Mouse (Mus musculus) hindbrain, embryonic 11.5 days (tissue): ENCODE results near the gene Fam78b. TPM values are rescaled to one million over a fixed set of nuclear protein-coding genes. Genes with fewer than 3 reads are reported as not detected.

Experiments
- ATAC-seq: fragments of 200-750 bp; cut with Nextera tagmentation; 2 replicates; pipeline ENCODE4 v1.8.0; 2017; ENCODE audit warnings: mild to moderate bottlenecking, moderate TSS enrichment, moderate library complexity; ENCODE audit not compliant: low FRiP score
- DNase-seq: peaks from one replicate; pipeline ENCODE4 v3.0.0-alpha.2; 2015; ENCODE audit warnings: low spot score
- H3K27ac ChIP-seq: fragments of 300-500 bp; sonication (generic); 2 replicates; pipeline ENCODE4 v1.5.1; 2014; ENCODE audit warnings: mild to moderate bottlenecking, low read depth, low read length
- H3K27me3 ChIP-seq: fragments of 300-500 bp; sonication (generic); 2 replicates; pipeline ENCODE4 v1.6.1; 2014; ENCODE audit warnings: mild to moderate bottlenecking, low read length, moderate library complexity, mixed read lengths; ENCODE audit not compliant: control insufficient read depth, insufficient read depth
- H3K36me3 ChIP-seq: fragments of 300-500 bp; sonication (generic); 2 replicates; pipeline ENCODE4 v1.6.1; 2014; ENCODE audit warnings: mild to moderate bottlenecking, low read length, moderate library complexity, mixed read lengths; ENCODE audit not compliant: control insufficient read depth, insufficient read depth
- H3K4me1 ChIP-seq: fragments of 300-500 bp; sonication (generic); replicated peaks from 2 replicates; pipeline ENCODE4 v1.6.1; 2014; ENCODE audit warnings: low read length, mixed read lengths; ENCODE audit not compliant: control insufficient read depth, insufficient read depth
- H3K4me2 ChIP-seq: fragments of 300-500 bp; sonication (generic); replicated peaks from 2 replicates; pipeline ENCODE4 v1.6.1; 2014; ENCODE audit warnings: mild to moderate bottlenecking, low read depth, low read length
- H3K4me3 ChIP-seq: fragments of 300-500 bp; sonication (generic); 2 replicates; pipeline ENCODE4 v1.5.1; 2014; ENCODE audit warnings: low read depth, low read length
- H3K9ac ChIP-seq: fragments of 300-500 bp; sonication (generic); 2 replicates; pipeline ENCODE4 v1.6.1; 2014; ENCODE audit warnings: low read depth, low read length
- H3K9me3 ChIP-seq: fragments of 300-500 bp; sonication (generic); 2 replicates; pipeline ENCODE4 v1.6.1; 2016; ENCODE audit warnings: low read length; ENCODE audit not compliant: control insufficient read depth
- WGBS: fragments of 180-500 bp; shearing (Covaris S2); extraction: QIAGEN DNeasy Blood & Tissue Kit; methylation state at CpG from one replicate; pipeline ENCODE4 v1.1.7; 2014; 5-methylcytosine and 5-hydroxymethylcytosine counted together
- polyA plus RNA-seq: library from polyadenylated mRNA; unstranded; fragments of >200 nt; fragmentation: Nextera tagmentation; extraction: Ambion mirVana; gene quantifications from 2 replicates; pipeline ENCODE4 v1.2.1, GENCODE M21; 2014

Fam78b gene
- polyA plus RNA-seq, 1 experiment from 2014 or later, result 9.3 TPM

DNA sequence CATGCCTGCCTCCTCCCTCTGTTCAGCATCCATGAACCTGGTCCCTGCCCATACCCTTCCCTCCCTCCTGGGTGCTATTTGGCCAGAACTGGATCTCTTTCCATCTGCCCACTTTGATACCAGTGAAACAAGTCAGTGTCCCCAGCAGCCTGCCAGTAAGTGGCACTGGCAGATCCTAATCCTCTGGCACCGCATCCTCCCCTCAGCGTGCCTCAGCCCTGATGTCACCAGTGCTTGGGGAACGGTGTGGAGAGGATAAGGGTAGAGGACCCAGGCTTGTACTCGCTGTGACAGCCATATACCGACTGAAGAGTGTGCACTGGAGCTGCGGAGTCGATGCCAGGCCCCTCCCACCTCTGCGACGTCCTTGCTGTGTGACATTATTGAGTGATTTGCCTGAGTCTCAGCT is 65.7 kb downstream of the Fam78b start:
- ATAC-seq (peak; percentile 46), DNase-seq (no peak)
- no peak overlapping the region for H3K4me2 ChIP-seq
- WGBS, result 69% methylated on average over 9 of the region's 9 CpGs
- no peaks in the 10 kb centered on the region for H3K9me3 ChIP-seq
- no peak overlapping the region for H3K9ac ChIP-seq
- no peaks in the 10 kb centered on the region for H3K4me1 ChIP-seq
- no peak overlapping the region for H3K27ac ChIP-seq
- no peak overlapping the region for H3K4me3 ChIP-seq
- H3K27me3 ChIP-seq, result no peaks in the 10 kb centered on the region
- H3K36me3 ChIP-seq, result no peaks in the 10 kb centered on the region

DNA sequence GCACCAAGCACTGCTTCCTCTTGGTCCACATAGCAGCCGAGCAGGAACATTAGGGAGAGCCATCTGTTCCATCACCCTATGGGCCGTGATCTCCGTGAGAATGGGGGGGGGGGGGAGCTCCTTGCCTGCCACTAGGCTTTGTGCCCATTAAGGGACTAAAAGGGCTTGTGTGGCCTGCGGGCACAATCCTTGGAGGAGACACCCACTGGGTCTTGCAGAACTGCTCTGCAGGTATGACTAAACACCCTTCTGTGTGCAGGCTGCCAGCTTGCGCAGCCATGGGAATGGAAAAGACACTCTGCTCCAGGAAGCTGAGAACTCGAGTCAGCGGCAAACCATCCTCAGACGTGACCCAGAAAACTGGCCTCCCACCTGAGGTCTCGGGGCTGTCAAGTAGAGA is 68.5 kb downstream of the Fam78b start:
- H3K27ac ChIP-seq, result no peak overlapping the region

DNA sequence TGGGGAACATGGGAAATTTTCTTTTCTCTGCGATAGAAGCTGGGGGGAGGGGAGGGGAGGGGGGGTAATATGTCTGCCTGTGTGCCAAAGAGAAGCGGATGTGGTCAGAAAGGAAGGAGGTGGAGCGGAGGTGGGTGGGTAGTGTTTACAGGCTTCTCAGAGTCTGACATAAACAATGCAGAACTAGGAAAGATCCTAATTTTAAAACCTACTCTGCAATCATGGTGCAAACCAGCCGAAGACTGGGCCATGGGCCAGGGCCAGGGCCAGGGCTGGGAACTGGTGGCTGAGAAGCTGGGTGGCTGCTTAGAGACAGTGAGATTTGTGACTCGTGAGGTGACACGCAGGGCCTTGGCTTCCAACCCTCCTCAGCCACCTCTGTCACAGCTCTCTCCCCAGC is 69.1 kb downstream of the Fam78b start:
- no peak for DNase-seq
- Histone ChIP-seq H3K36me3 (no peaks in the 10 kb centered on the region), H3K4me3 (no peak overlapping the region), H3K4me1 (no peaks in the 10 kb centered on the region), H3K9ac (no peak overlapping the region), H3K4me2 (no peak overlapping the region), H3K27ac (no peak overlapping the region), H3K27me3 (no peaks in the 10 kb centered on the region), H3K9me3 (no peaks in the 10 kb centered on the region)
- 87% methylated on average over 6 of the region's 6 CpGs for WGBS
- ATAC-seq, result no peak

More for the DNA sequence above, 68.5 kb downstream of the Fam78b start:
- no peak overlapping the region for H3K9ac ChIP-seq
- no peaks in the 10 kb centered on the region for H3K9me3 ChIP-seq
- no peak overlapping the region for H3K4me3 ChIP-seq
- no peak overlapping the region for H3K4me2 ChIP-seq
- WGBS, result 62% methylated on average over 9 of the region's 9 CpGs
- ATAC-seq (no peak), DNase-seq (no peak)
- H3K36me3 ChIP-seq, result no peaks in the 10 kb centered on the region
- no peaks in the 10 kb centered on the region for H3K4me1 ChIP-seq
- no peaks in the 10 kb centered on the region for H3K27me3 ChIP-seq

DNA sequence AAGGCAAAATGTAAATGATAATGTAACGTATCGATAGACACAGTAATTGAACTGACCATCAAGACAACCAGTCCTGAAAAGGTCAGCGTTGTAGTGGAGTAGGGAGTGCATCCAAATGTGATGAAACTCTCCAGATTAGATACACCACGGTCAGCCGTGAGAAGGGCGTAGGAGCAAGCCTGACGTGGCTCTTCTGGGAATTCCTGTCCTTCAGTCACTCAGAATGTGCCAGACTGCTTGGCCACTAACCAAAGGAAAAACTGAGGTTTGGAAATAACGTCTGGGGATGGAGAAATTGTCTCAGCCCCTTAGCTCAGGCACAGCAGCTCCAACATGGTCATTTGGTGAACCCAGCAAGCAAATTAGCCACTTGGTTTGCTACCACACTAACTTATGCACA is 74.5 kb downstream of the Fam78b start:
- H3K9me3 ChIP-seq, result no peaks in the 10 kb centered on the region
- no peak overlapping the region for H3K4me3 ChIP-seq
- WGBS, result 81% methylated on average over 8 of the region's 8 CpGs
- DNase-seq, result no peak
- no peaks in the 10 kb centered on the region for H3K36me3 ChIP-seq
- H3K4me1 ChIP-seq, result no peaks in the 10 kb centered on the region
- H3K27me3 ChIP-seq, result no peaks in the 10 kb centered on the region
- H3K27ac ChIP-seq, result no peak overlapping the region
- no peak overlapping the region for H3K9ac ChIP-seq
- ATAC-seq, result no peak
- H3K4me2 ChIP-seq, result no peak overlapping the region

DNA sequence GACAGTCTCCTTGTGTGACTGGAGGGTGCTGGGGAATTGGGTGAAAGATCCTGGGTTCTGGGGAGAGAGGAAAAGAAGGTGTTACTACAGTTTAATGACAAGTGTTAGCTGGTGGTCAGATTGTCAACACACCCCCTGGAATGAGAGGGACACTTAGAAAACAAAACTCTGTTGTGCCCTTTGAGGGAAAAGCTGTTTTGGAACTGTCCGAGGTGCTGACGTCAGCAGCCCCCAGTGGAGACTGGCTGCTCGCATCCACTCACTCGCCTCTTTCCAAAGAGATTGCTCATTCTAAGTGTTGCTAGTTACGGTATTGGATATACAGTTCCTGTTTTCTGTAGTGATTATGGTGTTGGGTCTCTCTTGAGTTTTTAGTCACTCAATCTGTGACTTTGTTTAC is 78.3 kb downstream of the Fam78b start:
- WGBS, result 42% methylated on average over 5 of the region's 5 CpGs
- DNase-seq (peak; percentile 42), ATAC-seq (no peak)
- Histone ChIP-seq H3K27ac (no peak overlapping the region), H3K9ac (no peak overlapping the region), H3K4me2 (no peak overlapping the region), H3K4me1 (0 out of 2 replicates have a peak, but pooled peaks cover 2% of the 10 kb centered on the region), H3K36me3 (no peaks in the 10 kb centered on the region), H3K9me3 (no peaks in the 10 kb centered on the region), H3K4me3 (no peak overlapping the region), H3K27me3 (no peaks in the 10 kb centered on the region)

DNA sequence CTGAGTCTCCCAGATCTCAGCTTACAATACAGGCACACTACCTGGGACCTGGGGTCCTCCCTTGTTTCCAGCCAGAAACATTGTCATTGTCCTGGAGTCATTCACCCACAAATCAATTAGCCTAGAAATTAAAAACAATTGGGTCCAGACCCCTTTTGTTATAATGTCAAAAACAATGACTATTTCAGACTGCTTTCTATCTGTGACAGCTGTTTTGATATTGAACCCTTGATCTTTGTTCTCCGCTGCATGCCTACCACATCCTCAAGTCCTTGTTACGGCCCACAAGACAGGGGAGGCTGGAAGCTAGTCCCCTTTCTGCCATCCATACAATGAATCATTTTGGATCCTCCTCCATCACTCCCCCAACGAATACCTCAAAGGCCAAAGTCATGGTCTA is 80.7 kb downstream of the Fam78b start:
- Histone ChIP-seq H3K9ac (no peak overlapping the region), H3K27me3 (no peaks in the 10 kb centered on the region), H3K4me2 (no peak overlapping the region), H3K9me3 (no peaks in the 10 kb centered on the region), H3K4me1 (0 out of 2 replicates have a peak, but pooled peaks cover 2% of the 10 kb centered on the region), H3K36me3 (no peaks in the 10 kb centered on the region), H3K27ac (peak overlapping the region; percentile 79), H3K4me3 (no peak overlapping the region)
- 47% methylated on average over 3 of the region's 3 CpGs for WGBS
- DNase-seq (no peak), ATAC-seq (no peak)

DNA sequence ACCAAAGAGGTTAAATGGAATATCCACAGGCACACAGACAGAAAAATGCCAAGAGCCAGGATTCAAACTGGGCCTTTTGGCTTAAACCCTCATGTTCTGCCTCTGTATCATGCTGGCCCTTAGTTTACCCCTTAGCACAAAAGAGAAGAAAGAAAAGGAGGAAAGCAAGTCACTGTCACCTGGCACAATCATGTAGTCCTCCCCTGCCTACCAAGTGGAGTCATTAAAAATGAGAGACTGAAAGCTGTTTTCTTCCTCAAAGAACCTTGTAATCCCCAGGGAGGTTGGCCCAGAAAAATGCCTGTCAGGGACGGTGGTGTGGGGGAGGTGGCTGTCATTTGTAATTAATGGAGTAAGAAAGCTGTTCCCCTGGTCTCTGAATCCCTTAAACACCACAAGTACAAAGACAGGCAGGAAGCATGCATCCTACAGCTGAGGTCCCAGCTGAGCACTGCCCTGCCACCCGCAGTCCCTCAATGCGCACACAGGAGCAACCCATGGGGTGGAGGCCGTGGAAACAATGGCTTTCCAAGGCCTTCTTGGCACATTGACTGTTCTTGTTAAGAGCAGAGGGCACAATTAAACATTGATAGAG is 81.4 kb downstream of the Fam78b start:
- peak overlapping the region; percentile 79 for H3K27ac ChIP-seq
- 0 out of 2 replicates have a peak, but pooled peaks cover 2% of the 10 kb centered on the region for H3K4me1 ChIP-seq
- ATAC-seq (peak; percentile 93), DNase-seq (peak; percentile 73)
- H3K4me3 ChIP-seq, result no peak overlapping the region
- H3K9me3 ChIP-seq, result no peaks in the 10 kb centered on the region
- 0 out of 2 replicates have a peak overlapping the region, but pooled peaks have one; percentile 4 for H3K9ac ChIP-seq
- no peaks in the 10 kb centered on the region for H3K27me3 ChIP-seq
- WGBS, result 16% methylated on average over 4 of the region's 4 CpGs
- no peaks in the 10 kb centered on the region for H3K36me3 ChIP-seq
- no peak overlapping the region for H3K4me2 ChIP-seq

DNA sequence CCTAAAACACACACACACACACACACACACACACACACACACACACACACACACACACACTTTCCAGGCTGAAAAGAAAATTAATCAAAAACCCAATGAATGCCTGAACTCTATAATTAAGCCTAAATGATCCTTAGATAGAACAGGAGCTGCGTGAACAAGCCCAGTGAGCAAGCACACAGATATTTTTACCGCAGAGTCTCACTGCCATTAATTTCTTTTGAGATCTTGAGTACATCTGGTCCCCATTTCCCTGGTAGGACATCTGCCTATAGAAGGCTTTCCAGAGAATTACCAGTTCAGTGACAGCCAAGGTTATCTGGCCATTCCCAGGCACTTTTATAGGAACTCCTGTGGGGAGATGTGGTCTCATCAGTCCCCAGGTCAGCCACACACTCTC is 82.0 kb downstream of the Fam78b start:
- 60% methylated on average over 2 of the region's 2 CpGs for WGBS
- DNase-seq, result no peak
- H3K27ac ChIP-seq, result peak overlapping the region; percentile 79

DNA sequence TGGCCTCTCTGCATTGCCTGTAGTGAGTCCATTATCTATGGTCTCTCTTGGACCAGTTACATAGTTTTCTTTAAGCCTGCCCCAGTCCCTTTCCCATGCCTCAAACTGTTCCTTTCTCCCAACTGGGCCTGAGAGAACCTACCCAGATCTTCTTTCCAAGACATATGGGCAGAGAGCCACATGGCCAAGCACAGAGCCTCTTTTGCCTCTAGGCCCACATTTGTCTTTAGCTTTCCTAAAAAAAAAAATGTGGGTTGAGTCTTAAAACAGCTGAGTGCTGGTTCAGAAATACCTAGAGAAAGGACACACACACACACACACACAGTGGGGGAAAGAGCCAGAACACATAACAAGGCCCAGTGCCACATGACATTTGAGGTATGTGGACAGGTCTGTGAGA is 83.1 kb downstream of the Fam78b start:
- Histone ChIP-seq H3K27ac (no peak overlapping the region), H3K27me3 (no peaks in the 10 kb centered on the region), H3K4me3 (no peak overlapping the region), H3K9me3 (no peaks in the 10 kb centered on the region), H3K4me1 (0 out of 2 replicates have a peak, but pooled peaks cover 2% of the 10 kb centered on the region), H3K36me3 (no peaks in the 10 kb centered on the region), H3K4me2 (no peak overlapping the region), H3K9ac (no peak overlapping the region)
- DNase-seq (no peak), ATAC-seq (no peak)

More for the DNA sequence above, 82.0 kb downstream of the Fam78b start:
- Histone ChIP-seq H3K4me3 (no peak overlapping the region), H3K9ac (no peak overlapping the region), H3K4me2 (no peak overlapping the region), H3K27me3 (no peaks in the 10 kb centered on the region), H3K36me3 (no peaks in the 10 kb centered on the region), H3K4me1 (0 out of 2 replicates have a peak, but pooled peaks cover 2% of the 10 kb centered on the region), H3K9me3 (no peaks in the 10 kb centered on the region)
- ATAC-seq, result 0 out of 2 replicates have a peak, but pooled peaks have one; percentile 8
